Mouse (Mus musculus): Measurements from ENCODE around the gene Sorbs2. TPM values are rescaled to one million over a fixed set of nuclear protein-coding genes. Genes with fewer than 3 reads are reported as not detected.

Gene Sorbs2
- total and polyA plus RNA-seq, 2 experiments from 2014 or later: 36.1 to 79.5 TPM

DNA sequence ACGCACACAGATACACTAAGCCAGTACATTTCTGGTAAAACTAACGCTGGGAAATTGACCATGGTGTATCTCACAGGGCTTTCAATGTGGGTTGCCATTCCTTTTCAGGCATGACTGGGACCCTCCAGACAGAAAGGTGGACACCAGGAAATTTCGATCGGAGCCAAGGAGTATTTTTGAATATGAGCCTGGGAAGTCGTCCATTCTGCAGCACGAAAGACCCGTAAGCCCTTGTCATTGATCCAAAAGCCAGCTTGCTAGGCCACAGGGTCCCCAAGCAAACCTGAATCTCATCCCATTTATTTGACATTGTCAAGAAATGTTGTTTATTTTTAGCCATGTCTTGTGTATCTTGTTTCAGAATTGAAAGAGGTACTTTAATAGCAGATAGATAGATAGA is 267.9 kb downstream of the Sorbs2 start:
- WGBS: 96% methylated on average over 7 of the region's 7 CpGs

DNA sequence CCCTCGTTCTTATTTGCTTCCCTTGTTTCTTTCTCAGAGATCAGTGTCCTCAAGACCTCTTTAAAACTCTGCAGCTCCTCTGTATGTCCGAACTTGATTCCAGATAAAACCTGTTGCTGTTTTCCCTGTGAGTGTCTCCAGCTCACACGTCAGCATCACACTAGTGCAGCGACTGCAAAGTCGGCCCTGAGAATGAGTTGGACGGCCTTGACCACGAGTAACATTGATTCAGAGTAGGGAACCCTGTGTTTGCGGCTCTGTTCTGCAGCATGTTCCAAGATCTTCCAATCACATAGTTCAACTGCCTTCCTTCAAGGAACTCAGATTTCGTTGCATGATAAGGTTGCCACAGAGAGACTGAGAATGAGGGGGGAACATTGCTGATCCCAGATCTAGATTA is 268.8 kb downstream of the Sorbs2 start:
- ATAC-seq (ENCODE audit: low FRiP score) (no peak), DNase-seq (ENCODE audit: low spot score) (no peak)
- Histone ChIP-seq H3K4me3 (ENCODE audit: low read depth, low read length) (no peak overlapping the region), H3K9me3 (ENCODE audit: low read length) (no peaks in the 10 kb centered on the region), H3K36me3 (ENCODE audit: insufficient read depth, low read length) (peaks cover 19% of the 10 kb centered on the region), H3K27me3 (ENCODE audit: insufficient read depth, low read length) (no peaks in the 10 kb centered on the region), H3K27ac (ENCODE audit: low read depth, low read length) (no peak overlapping the region), H3K9ac (replicated peaks; ENCODE audit: low read length, poor library complexity, severe bottlenecking) (no peak overlapping the region), H3K4me1 (ENCODE audit: insufficient read depth, low read length) (no peaks in the 10 kb centered on the region), H3K4me2 (ENCODE audit: low read depth, low read length, poor library complexity, severe bottlenecking) (no peak overlapping the region)
- TF ChIP-seq CTCF (IDR thresholded peaks at IDR 0.05): no peak
- 94% methylated on average over 9 of the region's 9 CpGs for WGBS

More for the DNA sequence above, 267.9 kb downstream of the Sorbs2 start:
- Histone ChIP-seq H3K4me1 (ENCODE audit: insufficient read depth, low read length) (no peaks in the 10 kb centered on the region), H3K36me3 (ENCODE audit: insufficient read depth, low read length) (peaks cover 27% of the 10 kb centered on the region), H3K27me3 (ENCODE audit: insufficient read depth, low read length) (no peaks in the 10 kb centered on the region), H3K4me3 (ENCODE audit: low read depth, low read length) (no peak overlapping the region), H3K9me3 (ENCODE audit: low read length) (no peaks in the 10 kb centered on the region), H3K4me2 (ENCODE audit: low read depth, low read length, poor library complexity, severe bottlenecking) (no peak overlapping the region), H3K27ac (ENCODE audit: low read depth, low read length) (no peak overlapping the region), H3K9ac (replicated peaks; ENCODE audit: low read length, poor library complexity, severe bottlenecking) (no peak overlapping the region)
- ATAC-seq (ENCODE audit: low FRiP score) (no peak), DNase-seq (ENCODE audit: low spot score) (no peak)
- TF ChIP-seq CTCF (IDR thresholded peaks at IDR 0.05): no peak

DNA sequence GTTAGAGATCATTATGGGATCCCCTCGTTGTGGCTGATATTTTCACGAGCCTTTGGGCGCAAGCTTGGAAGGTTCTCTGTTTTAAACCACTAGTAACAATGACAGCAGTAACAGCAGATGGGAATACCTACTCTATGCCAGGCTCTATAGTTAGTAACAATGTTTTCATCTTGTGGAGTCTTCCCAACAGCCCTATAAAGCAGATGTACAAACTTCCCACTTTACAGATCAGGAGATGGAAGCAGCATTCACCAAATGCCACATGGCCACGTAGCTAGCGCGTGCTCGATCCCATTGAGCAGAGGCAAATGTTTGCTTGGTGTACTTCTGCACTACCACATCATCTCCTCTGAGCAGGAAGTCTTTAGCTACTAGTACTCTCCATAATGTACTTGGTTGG is 269.4 kb downstream of the Sorbs2 start:
- no peaks in the 10 kb centered on the region for H3K9me3 ChIP-seq (ENCODE audit: low read length)
- no peaks in the 10 kb centered on the region for H3K27me3 ChIP-seq (ENCODE audit: insufficient read depth, low read length)
- H3K9ac ChIP-seq (replicated peaks; ENCODE audit: low read length, poor library complexity, severe bottlenecking): no peak overlapping the region
- H3K27ac ChIP-seq (ENCODE audit: low read depth, low read length): no peak overlapping the region
- H3K4me1 ChIP-seq (ENCODE audit: insufficient read depth, low read length): no peaks in the 10 kb centered on the region
- 98% methylated on average over 7 of the region's 7 CpGs for WGBS
- no peak for ATAC-seq (ENCODE audit: low FRiP score)
- TF ChIP-seq CTCF (IDR thresholded peaks at IDR 0.05): no peak
- H3K4me2 ChIP-seq (ENCODE audit: low read depth, low read length, poor library complexity, severe bottlenecking): no peak overlapping the region
- DNase-seq (ENCODE audit: low spot score): no peak
- H3K36me3 ChIP-seq (ENCODE audit: insufficient read depth, low read length): peaks cover 16% of the 10 kb centered on the region
- H3K4me3 ChIP-seq (ENCODE audit: low read depth, low read length): no peak overlapping the region

DNA sequence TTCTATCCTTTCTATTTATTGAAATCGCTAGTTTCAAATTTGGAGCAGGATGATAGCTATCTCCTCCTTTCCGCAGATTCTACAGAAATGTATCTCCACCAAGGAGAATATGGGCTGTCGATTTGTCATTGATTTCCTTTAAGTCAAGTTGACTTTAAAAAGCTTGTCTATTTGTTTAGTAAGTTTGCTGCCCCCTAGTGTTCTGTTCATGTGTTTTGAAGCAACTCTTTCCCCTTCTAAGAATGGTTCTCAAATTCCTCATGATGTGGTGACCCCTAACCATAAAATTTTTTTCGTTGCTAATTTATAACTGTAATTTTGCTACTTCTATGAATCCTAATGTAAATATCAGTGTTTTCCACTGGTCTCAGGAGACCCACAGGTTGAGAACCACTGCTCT is 273.0 kb downstream of the Sorbs2 start:
- H3K4me2 ChIP-seq (ENCODE audit: low read depth, low read length, poor library complexity, severe bottlenecking): no peak overlapping the region
- DNase-seq (ENCODE audit: low spot score) (peak; percentile 84), ATAC-seq (ENCODE audit: low FRiP score) (no peak)
- H3K36me3 ChIP-seq (ENCODE audit: insufficient read depth, low read length): peaks cover 9% of the 10 kb centered on the region
- peak; percentile 76 for TF ChIP-seq CTCF (IDR thresholded peaks at IDR 0.05)
- 53% methylated on average over 4 of the region's 4 CpGs for WGBS
- no peaks in the 10 kb centered on the region for H3K9me3 ChIP-seq (ENCODE audit: low read length)
- no peak overlapping the region for H3K4me3 ChIP-seq (ENCODE audit: low read depth, low read length)
- no peaks in the 10 kb centered on the region for H3K4me1 ChIP-seq (ENCODE audit: insufficient read depth, low read length)
- H3K27ac ChIP-seq (ENCODE audit: low read depth, low read length): no peak overlapping the region
- H3K9ac ChIP-seq (replicated peaks; ENCODE audit: low read length, poor library complexity, severe bottlenecking): no peak overlapping the region
- no peaks in the 10 kb centered on the region for H3K27me3 ChIP-seq (ENCODE audit: insufficient read depth, low read length)

DNA sequence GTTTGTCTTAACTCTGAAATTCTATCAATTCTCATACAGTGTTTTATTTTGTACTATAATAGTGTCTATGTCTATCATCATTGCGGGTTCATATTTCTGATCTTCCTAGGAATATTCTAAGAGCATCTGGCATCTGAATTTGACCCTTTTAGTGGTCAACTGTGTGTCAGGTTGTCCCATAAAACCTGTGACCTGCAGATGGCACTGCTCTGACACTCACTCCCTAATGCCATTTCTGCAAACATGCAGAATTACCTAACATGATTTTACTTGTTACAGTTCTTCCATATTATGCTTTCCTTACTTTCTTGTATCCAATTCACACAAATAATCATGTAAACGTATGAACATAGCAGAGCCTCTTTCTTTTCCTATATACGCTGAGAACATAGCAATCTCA is 281.0 kb downstream of the Sorbs2 start:
- H3K9ac ChIP-seq (replicated peaks; ENCODE audit: low read length, poor library complexity, severe bottlenecking): no peak overlapping the region
- no peak overlapping the region for H3K27ac ChIP-seq (ENCODE audit: low read depth, low read length)
- no peak overlapping the region for H3K4me2 ChIP-seq (ENCODE audit: low read depth, low read length, poor library complexity, severe bottlenecking)
- H3K9me3 ChIP-seq (ENCODE audit: low read length): no peaks in the 10 kb centered on the region
- no peaks in the 10 kb centered on the region for H3K27me3 ChIP-seq (ENCODE audit: insufficient read depth, low read length)
- 89% methylated on average over 3 of the region's 3 CpGs for WGBS
- no peak for DNase-seq (ENCODE audit: low spot score)
- peak; percentile 60 for TF ChIP-seq CTCF (IDR thresholded peaks at IDR 0.05)
- ATAC-seq (ENCODE audit: low FRiP score): no peak
- peaks cover 11% of the 10 kb centered on the region; the same call in 1 of the 2 replicates for H3K36me3 ChIP-seq (ENCODE audit: insufficient read depth, low read length)
- no peaks in the 10 kb centered on the region for H3K4me1 ChIP-seq (ENCODE audit: insufficient read depth, low read length)
- no peak overlapping the region for H3K4me3 ChIP-seq (ENCODE audit: low read depth, low read length)

DNA sequence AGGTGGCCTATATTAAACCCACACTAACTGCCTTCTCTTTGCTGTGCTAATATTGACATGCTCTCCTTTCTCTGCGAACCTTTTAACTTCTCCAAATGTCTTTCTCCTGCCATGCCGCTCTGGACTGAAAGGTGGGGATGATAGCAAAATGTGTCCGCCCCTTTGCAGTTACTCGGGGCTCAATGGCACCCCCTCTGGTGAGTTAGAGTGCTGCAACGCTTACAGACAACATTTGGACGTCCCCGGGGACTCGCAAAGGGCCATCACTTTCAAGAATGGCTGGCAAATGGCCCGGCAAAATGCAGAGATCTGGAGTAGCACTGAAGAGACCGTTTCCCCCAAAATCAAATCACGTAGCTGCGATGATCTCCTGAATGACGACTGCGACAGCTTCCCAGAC is 287.3 kb downstream of the Sorbs2 start:
- no peak overlapping the region for H3K4me3 ChIP-seq (ENCODE audit: low read depth, low read length)
- H3K4me2 ChIP-seq (ENCODE audit: low read depth, low read length, poor library complexity, severe bottlenecking): no peak overlapping the region
- 88% methylated on average over 14 of the region's 14 CpGs for WGBS
- no peaks in the 10 kb centered on the region for H3K4me1 ChIP-seq (ENCODE audit: insufficient read depth, low read length)
- H3K36me3 ChIP-seq (ENCODE audit: insufficient read depth, low read length): peaks cover 19% of the 10 kb centered on the region
- ATAC-seq (ENCODE audit: low FRiP score) (no peak), DNase-seq (ENCODE audit: low spot score) (no peak)
- H3K27me3 ChIP-seq (ENCODE audit: insufficient read depth, low read length): no peaks in the 10 kb centered on the region
- H3K27ac ChIP-seq (ENCODE audit: low read depth, low read length): no peak overlapping the region
- TF ChIP-seq CTCF (IDR thresholded peaks at IDR 0.05): peak; percentile 54
- no peaks in the 10 kb centered on the region for H3K9me3 ChIP-seq (ENCODE audit: low read length)
- no peak overlapping the region for H3K9ac ChIP-seq (replicated peaks; ENCODE audit: low read length, poor library complexity, severe bottlenecking)
